Mouse (Mus musculus): ENCODE data around the gene Sbk2.

The Sbk2 gene

GRCm38 (mm10) chr7:4953815-4954445, 10.3 kb downstream of the Sbk2 start:
- in situ Hi-C loops (cut with MboI, MseI), result no loop called here

DNA sequence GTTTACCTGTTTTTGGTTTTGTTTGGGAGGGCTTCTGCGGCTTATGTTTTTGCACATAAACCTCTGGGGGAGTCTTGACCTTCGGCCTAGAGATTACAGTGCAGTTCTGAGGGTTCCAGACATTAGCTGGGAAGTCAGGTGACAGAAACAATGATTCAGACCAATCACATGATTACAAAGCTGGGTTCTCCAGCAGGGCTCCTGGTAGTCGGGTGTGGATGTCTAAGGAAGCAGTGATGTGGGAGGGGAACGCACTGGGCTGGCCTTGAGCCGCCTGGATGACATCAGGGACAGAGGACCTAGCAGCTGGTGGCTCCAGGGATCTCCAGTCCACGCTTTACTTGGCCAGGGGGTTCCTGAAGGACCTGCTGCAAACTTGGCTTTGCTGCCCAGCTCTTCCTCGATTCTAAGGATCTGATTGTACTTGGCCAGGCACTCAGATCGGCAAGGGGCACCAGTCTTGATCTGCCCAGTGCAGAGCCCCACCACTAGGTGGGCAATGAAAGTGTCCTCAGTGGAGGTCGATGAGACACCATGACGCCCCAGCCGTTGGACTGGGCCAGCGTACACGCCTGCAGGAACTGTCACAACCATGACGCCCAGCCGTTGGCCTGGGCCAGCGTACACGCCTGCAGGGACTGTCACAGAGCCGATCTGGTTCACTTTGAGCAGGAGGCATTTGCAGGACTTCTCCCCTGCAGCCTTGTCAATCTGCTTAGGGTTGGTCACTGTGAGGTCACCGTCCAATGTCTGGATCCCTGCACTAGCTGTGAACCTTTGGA, 13.5 kb downstream of the Sbk2 start:
- in situ Hi-C loops (cut with MboI, MseI), result no loop called here

DNA sequence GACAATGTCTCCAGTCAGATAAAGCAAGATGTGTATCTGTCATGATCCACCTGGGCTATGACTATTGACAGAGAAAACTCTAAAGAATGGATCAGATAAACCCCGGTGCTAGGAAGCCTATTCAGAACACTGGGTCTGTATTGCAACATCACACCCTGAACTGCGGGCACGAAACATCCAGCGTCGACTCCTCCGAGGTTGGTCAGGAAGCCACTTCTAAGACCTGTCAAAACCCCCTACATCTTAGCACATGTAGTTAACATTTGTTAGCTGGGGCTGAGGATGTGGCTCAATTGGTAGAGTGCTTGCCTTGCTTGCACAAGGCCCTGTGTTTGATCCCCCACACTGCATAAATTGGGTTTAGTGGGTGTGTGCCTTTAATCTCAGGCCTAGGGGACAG, 15.8 kb downstream of the Sbk2 start:
- in situ Hi-C loops (cut with MboI, MseI), result no loop called here

DNA sequence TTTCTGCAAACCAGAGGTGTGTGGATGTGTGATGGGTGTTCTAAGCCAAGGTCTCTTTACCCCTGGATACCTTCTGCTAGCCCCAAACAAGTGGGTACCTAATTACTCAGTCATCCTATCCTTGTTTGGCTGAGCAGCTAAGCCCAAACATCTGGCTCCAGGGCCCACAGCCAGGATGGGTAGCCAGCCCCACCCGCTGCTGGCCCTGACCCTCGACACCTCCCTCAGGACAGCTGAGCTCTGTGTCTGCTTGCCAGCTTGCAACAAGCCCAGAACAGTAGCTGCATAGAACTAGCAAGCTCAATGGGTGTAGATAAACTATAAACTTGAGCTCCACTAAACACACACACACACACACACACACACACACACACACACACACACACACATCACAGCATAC, 16.4 kb downstream of the Sbk2 start:
- in situ Hi-C loops (cut with MboI, MseI), result no loop called here

GRCm38 (mm10) chr7:4943223-4943815, 20.9 kb downstream of the Sbk2 start:
- in situ Hi-C loops (cut with MboI, MseI), result loop anchor here (5.0 kb wide), 1 partner anchor 109 kb away; the partner anchor contains the start of gene Zfp580

DNA sequence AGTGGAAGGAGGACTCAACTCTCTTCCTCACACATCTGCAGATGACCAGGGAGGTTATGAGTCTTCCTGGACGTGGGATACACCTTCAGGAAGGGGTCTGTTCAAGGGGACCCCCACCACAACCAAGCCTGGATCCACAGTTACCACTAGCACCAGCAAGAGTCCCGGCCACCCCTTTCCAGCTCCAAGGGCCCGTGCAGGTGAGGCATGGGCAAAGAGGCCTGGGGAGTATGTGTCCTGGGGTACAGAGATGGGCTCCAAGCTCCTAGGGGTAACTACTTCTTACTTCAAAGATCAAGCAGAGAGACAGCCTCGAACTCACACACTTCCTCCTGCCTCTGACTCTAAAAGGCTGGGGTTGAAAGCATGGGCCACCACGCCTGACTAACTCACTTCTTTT, 21.5 kb downstream of the Sbk2 start:
- in situ Hi-C loops (cut with MboI, MseI), result loop anchor here (5.0 kb wide), 1 partner anchor 110 kb away; the partner anchor contains the start of gene Zfp580

DNA sequence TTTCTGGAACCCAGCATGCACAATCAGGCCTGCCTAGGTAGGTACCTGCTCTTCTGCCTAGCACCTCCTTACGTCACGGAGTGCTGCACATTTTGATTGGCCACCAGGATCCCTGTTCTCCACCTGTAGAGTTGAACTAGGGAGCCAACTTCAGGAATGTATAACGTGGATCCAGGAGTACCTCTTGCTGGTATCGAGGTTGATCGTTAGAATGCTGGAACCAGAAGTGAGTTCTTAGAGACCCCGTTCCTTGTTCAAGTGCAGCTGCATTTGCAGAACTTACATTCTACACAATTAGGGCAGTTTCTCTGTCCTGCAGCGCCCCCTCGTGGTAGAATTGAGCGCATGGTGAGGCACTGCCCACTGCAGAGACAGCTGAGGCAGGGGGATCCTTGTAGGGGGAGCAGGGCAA, 24.1 kb downstream of the Sbk2 start:
- in situ Hi-C loops (cut with MboI, MseI), result loop anchor here (5.0 kb wide), 1 partner anchor 112 kb away; the partner anchor contains the start of gene Zfp580

- in situ Hi-C loops (cut with MboI, MseI), result no loop called here
These were observed 25.8 kb downstream of the Sbk2 start for GRCm38 (mm10) chr7:4938456-4938855.

DNA sequence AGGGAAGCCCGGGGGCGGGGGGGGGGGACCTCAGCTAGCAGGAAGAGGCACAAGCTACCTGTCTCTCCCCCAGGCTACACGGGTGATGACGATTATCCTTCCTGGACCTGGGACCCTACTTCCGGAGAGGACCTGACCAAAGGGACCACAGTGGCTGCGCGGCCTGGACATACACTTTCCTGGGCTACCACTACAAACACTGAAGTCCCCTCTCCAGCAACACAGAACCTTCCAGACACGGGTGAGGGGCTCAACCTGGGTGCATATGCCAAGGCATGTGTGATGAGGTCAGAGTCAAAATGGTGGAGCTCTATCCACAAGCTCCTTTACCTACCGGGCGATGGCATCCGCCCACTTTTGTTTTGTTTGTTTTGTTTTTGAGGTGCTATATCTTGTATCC, 26.8 kb downstream of the Sbk2 start:
- in situ Hi-C loops (cut with MboI, MseI), result no loop called here

DNA sequence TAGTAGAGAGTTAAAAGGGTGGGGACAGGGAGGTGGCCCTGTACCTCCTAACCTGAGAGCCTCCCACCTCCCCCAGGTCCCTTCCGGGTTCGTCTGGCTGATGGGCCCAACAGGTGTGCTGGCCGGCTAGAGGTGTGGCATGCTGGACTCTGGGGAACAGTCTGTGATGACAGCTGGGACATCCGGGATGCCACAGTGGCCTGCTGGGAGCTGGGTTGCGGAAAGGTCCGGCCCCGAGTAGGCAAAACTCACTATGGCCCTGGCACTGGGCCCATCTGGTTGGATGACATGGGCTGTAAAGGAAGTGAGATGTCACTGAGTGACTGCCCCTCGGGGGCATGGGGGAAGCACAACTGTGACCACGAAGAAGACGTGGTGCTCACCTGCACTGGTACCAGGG, 27.4 kb downstream of the Sbk2 start:
- in situ Hi-C loops (cut with MboI, MseI), result no loop called here

GRCm38 (mm10) chr7:4934160-4934914, 29.9 kb downstream of the Sbk2 start:
- in situ Hi-C loops (cut with MboI, MseI), result no loop called here

DNA sequence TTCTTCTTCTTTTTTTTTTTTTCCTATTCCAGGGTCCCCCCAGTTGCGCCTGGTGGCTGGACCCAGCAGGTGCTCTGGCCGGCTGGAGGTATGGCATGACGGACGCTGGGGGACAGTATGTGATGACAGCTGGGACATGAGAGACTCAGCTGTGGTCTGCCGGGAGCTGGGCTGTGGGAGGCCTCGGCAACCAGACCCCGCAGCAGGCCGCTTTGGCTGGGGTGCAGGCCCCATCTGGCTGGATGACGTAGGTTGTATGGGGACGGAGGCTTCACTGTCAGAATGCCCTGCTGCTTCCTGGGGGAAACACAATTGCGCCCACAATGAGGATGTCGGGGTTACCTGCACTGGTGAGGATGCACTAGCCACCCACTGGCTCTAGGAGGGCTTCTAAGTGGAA, 31.1 kb downstream of the Sbk2 start:
- in situ Hi-C loops (cut with MboI, MseI), result no loop called here

DNA sequence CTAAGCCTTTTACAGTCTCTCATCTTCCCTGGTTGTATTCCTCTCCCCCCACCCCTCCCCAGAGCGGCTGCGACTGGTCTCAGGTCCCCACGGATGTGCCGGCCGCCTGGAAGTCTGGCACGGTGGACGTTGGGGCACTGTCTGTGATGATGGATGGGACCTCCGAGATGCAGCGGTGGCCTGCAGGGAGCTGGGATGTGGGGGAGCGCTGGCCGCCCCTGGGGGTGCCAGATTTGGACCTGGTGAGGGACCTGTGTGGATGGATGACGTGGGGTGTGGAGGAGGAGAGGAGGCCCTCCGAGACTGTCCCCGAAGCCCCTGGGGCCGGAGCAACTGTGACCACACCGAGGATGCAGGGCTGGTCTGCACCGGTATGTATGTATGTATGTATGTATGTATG, 35.9 kb downstream of the Sbk2 start:
- in situ Hi-C loops (cut with MboI, MseI), result no loop called here

DNA sequence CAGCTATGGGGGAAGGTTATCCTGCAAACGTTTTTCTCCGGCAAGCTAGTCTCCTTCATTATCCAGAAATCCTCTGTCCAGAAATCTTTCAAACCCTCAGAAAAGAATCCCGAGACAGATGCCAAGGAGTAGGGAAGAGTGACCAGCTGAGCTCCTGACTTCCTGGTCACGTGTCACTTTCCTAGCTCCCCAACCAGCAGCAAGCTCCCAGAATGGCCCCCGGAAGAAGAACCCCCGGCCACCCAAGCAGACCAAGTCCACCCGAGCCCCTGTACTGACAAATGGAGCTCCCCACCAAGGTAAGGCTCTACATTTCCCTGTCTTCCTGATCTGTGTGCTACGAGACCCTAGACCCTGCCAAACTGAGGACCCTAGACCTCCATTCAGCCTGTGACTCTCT, 36.5 kb downstream of the Sbk2 start:
- in situ Hi-C loops (cut with MboI, MseI), result no loop called here

DNA sequence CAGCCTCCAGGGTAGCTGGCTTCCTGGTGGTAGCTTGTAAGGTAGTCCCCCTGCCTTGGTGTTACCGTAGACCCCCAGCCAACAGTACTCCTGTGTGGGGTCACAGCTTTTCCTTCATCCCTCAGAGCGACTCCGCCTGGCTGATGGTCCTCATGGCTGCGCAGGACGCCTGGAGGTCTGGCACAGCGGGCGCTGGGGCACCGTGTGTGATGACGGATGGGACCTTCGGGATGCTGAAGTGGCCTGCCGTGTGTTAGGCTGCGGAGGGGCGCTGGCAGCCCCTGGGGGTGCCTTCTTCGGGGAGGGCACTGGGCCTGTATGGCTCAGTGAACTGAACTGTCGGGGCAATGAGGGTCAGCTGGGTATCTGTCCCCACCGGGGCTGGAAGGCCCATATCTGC, 37.4 kb downstream of the Sbk2 start:
- in situ Hi-C loops (cut with MboI, MseI), result no loop called here

GRCm38 (mm10) chr7:4925441-4926381, 38.5 kb downstream of the Sbk2 start, which contains the start of gene Ssc5d:
Gene Ssc5d, plus strand, starts transcription at chr7:4925785.
- in situ Hi-C loops (cut with MboI, MseI), result no loop called here

DNA sequence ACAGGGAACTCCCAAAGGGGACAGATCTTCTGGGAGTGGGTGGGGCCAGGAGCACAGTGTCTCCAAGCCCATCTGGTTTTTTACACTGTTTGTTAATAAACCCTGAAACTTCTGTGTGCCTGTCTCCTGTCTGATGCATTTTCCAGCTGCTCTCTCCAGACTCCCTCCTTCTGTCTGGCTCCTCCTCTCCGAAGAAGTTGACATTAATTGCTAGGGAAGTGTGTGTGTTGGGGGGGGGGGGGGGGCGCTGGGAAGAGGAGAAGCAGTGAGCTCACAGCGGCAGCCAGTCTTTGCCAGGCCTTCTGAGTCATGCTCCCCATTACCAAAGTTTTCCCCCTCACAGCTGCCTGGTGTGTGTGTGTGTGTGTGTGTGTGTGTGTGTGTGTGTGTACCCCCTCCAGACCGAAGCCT, 39.3 kb downstream of the Sbk2 start:
- in situ Hi-C loops (cut with MboI, MseI), result no loop called here

DNA sequence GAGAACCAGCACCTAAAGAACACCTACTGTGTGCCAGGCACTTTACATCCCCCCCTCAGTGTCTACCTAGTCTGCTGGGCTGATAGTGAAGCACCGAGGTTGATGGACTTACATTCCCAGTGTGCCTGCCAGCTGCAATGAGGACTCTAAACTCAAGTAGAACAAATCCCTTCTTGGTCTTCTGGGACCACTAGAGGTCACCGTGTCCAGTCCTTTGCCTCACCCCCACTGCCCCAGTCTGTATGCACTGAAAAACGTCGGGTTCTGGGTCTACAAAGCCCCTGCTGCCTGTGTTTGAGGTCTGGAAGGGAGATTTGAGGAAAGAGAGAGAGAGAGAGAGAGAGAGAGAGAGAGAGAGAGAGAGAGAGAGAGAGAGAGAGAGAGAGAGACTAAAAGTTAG, 39.7 kb downstream of the Sbk2 start:
- in situ Hi-C loops (cut with MboI, MseI), result no loop called here

DNA sequence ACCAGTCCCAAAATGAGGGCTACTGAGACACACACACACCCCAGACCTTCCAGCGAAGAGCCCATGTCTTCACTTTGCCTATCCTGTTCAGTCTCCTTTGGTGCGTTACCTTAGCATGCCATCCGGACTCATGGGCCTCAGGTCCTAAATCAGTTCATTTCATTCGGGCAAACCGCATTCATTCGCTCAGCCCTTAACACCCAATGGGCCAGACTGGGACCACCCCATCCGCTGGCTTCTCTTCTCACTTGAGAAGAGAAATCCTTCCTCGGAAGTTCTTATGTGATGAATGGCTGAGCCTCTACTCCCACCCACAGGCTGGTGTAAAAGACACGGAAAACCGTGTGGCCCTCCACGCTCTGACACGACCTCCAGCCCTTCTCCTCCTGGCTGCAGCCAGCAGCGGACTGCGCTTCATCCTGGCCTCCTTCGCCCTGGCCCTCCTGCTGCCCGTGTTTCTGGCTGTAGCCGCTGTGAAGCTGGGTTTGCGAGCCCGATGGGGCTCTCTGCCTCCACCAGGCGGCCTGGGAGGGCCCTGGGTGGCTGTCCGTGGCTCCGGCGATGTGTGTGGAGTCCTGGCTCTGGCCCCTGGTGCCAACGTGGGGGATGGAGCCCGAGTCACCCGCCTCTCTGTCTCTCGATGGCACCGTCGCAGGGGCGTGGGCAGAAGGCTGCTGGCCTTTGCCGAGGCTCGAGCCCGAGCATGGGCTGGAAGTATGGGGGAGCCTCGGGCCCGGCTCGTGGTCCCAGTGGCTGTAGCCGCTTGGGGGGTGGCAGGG, 40.4 kb downstream of the Sbk2 start:
- in situ Hi-C loops (cut with MboI, MseI), result no loop called here

GRCm38 (mm10) chr7:4922931-4923565, 41.2 kb downstream of the Sbk2 start:
- in situ Hi-C loops (cut with MboI, MseI), result no loop called here

All from T-helper 2 cell (primary cell).